Mouse (Mus musculus) bone marrow macrophage, adult 2 months (primary cell): ENCODE results near the gene Arid1b.

Source experiments
- CTCF ChIP-seq: IDR thresholded peaks from 2 replicates; pipeline ENCODE4 v1.5.1; 2012; ENCODE audit warnings: low read depth, mild to moderate bottlenecking, low read length, moderate library complexity
- POLR2A ChIP-seq: IDR thresholded peaks from 2 replicates; pipeline ENCODE4 v1.6.1; 2012; ENCODE audit warnings: mild to moderate bottlenecking, low read depth, low read length, borderline replicate concordance

GRCm38 (mm10) chr17:5097545-5098475 is 103.7 kb downstream of the Arid1b start:
- TF ChIP-seq CTCF: no peak
- no peak for TF ChIP-seq POLR2A
